Mouse (Mus musculus): Measurements from ENCODE around the gene Ugt1a1. TPM values are rescaled to one million over a fixed set of nuclear protein-coding genes. Genes with fewer than 3 reads are reported as not detected.

The Ugt1a1 gene
- polyA plus RNA-seq, 1 experiment from 2014 or later = 14.1 TPM

- Histone ChIP-seq H3K4me1 (ENCODE audit: control insufficient read depth, insufficient read depth, low read length) (peaks cover 18% of the 10 kb centered on the region), H3K36me3 (ENCODE audit: control insufficient read depth, insufficient read depth, low read length) (peaks cover 32% of the 10 kb centered on the region), H3K27me3 (ENCODE audit: control insufficient read depth, insufficient read depth, low read length) (no peaks in the 10 kb centered on the region), H3K9me3 (replicated peaks; ENCODE audit: control insufficient read depth, low read length) (0 out of 2 replicates have a peak, but pooled peaks cover 5% of the 10 kb centered on the region), H3K4me3 (replicated peaks; ENCODE audit: low read length) (no peak overlapping the region), H3K9ac (ENCODE audit: low read length) (no peak overlapping the region), H3K4me2 (ENCODE audit: low read depth, low read length) (no peak overlapping the region), H3K27ac (ENCODE audit: low read length) (no peak overlapping the region)
- no peak for ATAC-seq (ENCODE audit: insufficient read depth, low FRiP score)
- WGBS = 69% methylated on average over 6 of the region's 6 CpGs
These were observed 46.6 kb downstream of the Ugt1a1 start for GRCm38 (mm10) chr1:88258361-88258760.

- H3K9ac ChIP-seq (ENCODE audit: low read length) = no peak overlapping the region
- peaks cover 18% of the 10 kb centered on the region for H3K4me1 ChIP-seq (ENCODE audit: control insufficient read depth, insufficient read depth, low read length)
- WGBS = 62% methylated on average over 8 of the region's 8 CpGs
- H3K27ac ChIP-seq (ENCODE audit: low read length) = peak overlapping the region; percentile 3; the same call in 1 of the 2 replicates
- no peaks in the 10 kb centered on the region for H3K27me3 ChIP-seq (ENCODE audit: control insufficient read depth, insufficient read depth, low read length)
- H3K4me3 ChIP-seq (replicated peaks; ENCODE audit: low read length) = no peak overlapping the region
- no peak overlapping the region for H3K4me2 ChIP-seq (ENCODE audit: low read depth, low read length)
- 0 out of 2 replicates have a peak, but pooled peaks have one; percentile 0 for ATAC-seq (ENCODE audit: insufficient read depth, low FRiP score)
- H3K36me3 ChIP-seq (ENCODE audit: control insufficient read depth, insufficient read depth, low read length) = peaks cover 39% of the 10 kb centered on the region
- 0 out of 2 replicates have a peak, but pooled peaks cover 5% of the 10 kb centered on the region for H3K9me3 ChIP-seq (replicated peaks; ENCODE audit: control insufficient read depth, low read length)
These were observed 47.3 kb downstream of the Ugt1a1 start for GRCm38 (mm10) chr1:88258881-88259642.

GRCm38 (mm10) chr1:88259643-88260024, 47.9 kb downstream of the Ugt1a1 start:
- H3K4me1 ChIP-seq (ENCODE audit: control insufficient read depth, insufficient read depth, low read length) = peaks cover 18% of the 10 kb centered on the region
- H3K4me3 ChIP-seq (replicated peaks; ENCODE audit: low read length) = no peak overlapping the region
- no peaks in the 10 kb centered on the region for H3K27me3 ChIP-seq (ENCODE audit: control insufficient read depth, insufficient read depth, low read length)
- no peak overlapping the region for H3K9ac ChIP-seq (ENCODE audit: low read length)
- H3K4me2 ChIP-seq (ENCODE audit: low read depth, low read length) = no peak overlapping the region
- peak overlapping the region; percentile 3; the same call in 1 of the 2 replicates for H3K27ac ChIP-seq (ENCODE audit: low read length)
- H3K9me3 ChIP-seq (replicated peaks; ENCODE audit: control insufficient read depth, low read length) = 0 out of 2 replicates have a peak, but pooled peaks cover 3% of the 10 kb centered on the region
- peaks cover 45% of the 10 kb centered on the region for H3K36me3 ChIP-seq (ENCODE audit: control insufficient read depth, insufficient read depth, low read length)
- ATAC-seq (ENCODE audit: insufficient read depth, low FRiP score) = no peak
- WGBS = 67% methylated on average over 4 of the region's 4 CpGs

GRCm38 (mm10) chr1:88260114-88260513, 48.4 kb downstream of the Ugt1a1 start:
- Histone ChIP-seq H3K4me2 (ENCODE audit: low read depth, low read length) (no peak overlapping the region), H3K27ac (ENCODE audit: low read length) (no peak overlapping the region), H3K9me3 (replicated peaks; ENCODE audit: control insufficient read depth, low read length) (no peaks in the 10 kb centered on the region), H3K4me3 (replicated peaks; ENCODE audit: low read length) (no peak overlapping the region), H3K36me3 (ENCODE audit: control insufficient read depth, insufficient read depth, low read length) (peaks cover 49% of the 10 kb centered on the region), H3K27me3 (ENCODE audit: control insufficient read depth, insufficient read depth, low read length) (no peaks in the 10 kb centered on the region), H3K4me1 (ENCODE audit: control insufficient read depth, insufficient read depth, low read length) (peaks cover 18% of the 10 kb centered on the region), H3K9ac (ENCODE audit: low read length) (no peak overlapping the region)
- 74% methylated on average over 6 of the region's 6 CpGs for WGBS
- peak; percentile 4; the same call in 1 of the 2 replicates for ATAC-seq (ENCODE audit: insufficient read depth, low FRiP score)

GRCm38 (mm10) chr1:88260604-88261377, 49.0 kb downstream of the Ugt1a1 start:
- H3K9me3 ChIP-seq (replicated peaks; ENCODE audit: control insufficient read depth, low read length) = no peaks in the 10 kb centered on the region
- no peak for ATAC-seq (ENCODE audit: insufficient read depth, low FRiP score)
- H3K4me1 ChIP-seq (ENCODE audit: control insufficient read depth, insufficient read depth, low read length) = peaks cover 18% of the 10 kb centered on the region
- 79% methylated on average over 10 of the region's 10 CpGs for WGBS
- H3K9ac ChIP-seq (ENCODE audit: low read length) = no peak overlapping the region
- H3K36me3 ChIP-seq (ENCODE audit: control insufficient read depth, insufficient read depth, low read length) = peaks cover 56% of the 10 kb centered on the region
- no peak overlapping the region for H3K4me3 ChIP-seq (replicated peaks; ENCODE audit: low read length)
- no peak overlapping the region for H3K27ac ChIP-seq (ENCODE audit: low read length)
- H3K4me2 ChIP-seq (ENCODE audit: low read depth, low read length) = no peak overlapping the region
- no peaks in the 10 kb centered on the region for H3K27me3 ChIP-seq (ENCODE audit: control insufficient read depth, insufficient read depth, low read length)

GRCm38 (mm10) chr1:88261706-88262105, 49.9 kb downstream of the Ugt1a1 start:
- Histone ChIP-seq H3K27me3 (ENCODE audit: control insufficient read depth, insufficient read depth, low read length) (no peaks in the 10 kb centered on the region), H3K4me1 (ENCODE audit: control insufficient read depth, insufficient read depth, low read length) (peaks cover 18% of the 10 kb centered on the region), H3K36me3 (ENCODE audit: control insufficient read depth, insufficient read depth, low read length) (peaks cover 65% of the 10 kb centered on the region), H3K9ac (ENCODE audit: low read length) (no peak overlapping the region), H3K4me3 (replicated peaks; ENCODE audit: low read length) (no peak overlapping the region), H3K4me2 (ENCODE audit: low read depth, low read length) (no peak overlapping the region), H3K9me3 (replicated peaks; ENCODE audit: control insufficient read depth, low read length) (no peaks in the 10 kb centered on the region), H3K27ac (ENCODE audit: low read length) (peak overlapping the region; percentile 7)
- ATAC-seq (ENCODE audit: insufficient read depth, low FRiP score) = no peak
- 85% methylated on average over 7 of the region's 7 CpGs for WGBS

- WGBS = 47% methylated on average over 4 of the region's 4 CpGs
- Histone ChIP-seq H3K36me3 (ENCODE audit: control insufficient read depth, insufficient read depth, low read length) (peaks cover 71% of the 10 kb centered on the region), H3K9ac (ENCODE audit: low read length) (no peak overlapping the region), H3K4me2 (ENCODE audit: low read depth, low read length) (no peak overlapping the region), H3K4me3 (replicated peaks; ENCODE audit: low read length) (no peak overlapping the region), H3K27ac (ENCODE audit: low read length) (peak overlapping the region; percentile 12), H3K4me1 (ENCODE audit: control insufficient read depth, insufficient read depth, low read length) (peaks cover 18% of the 10 kb centered on the region), H3K9me3 (replicated peaks; ENCODE audit: control insufficient read depth, low read length) (no peaks in the 10 kb centered on the region), H3K27me3 (ENCODE audit: control insufficient read depth, insufficient read depth, low read length) (no peaks in the 10 kb centered on the region)
- ATAC-seq (ENCODE audit: insufficient read depth, low FRiP score) = peak; percentile 51
These were observed 50.5 kb downstream of the Ugt1a1 start for GRCm38 (mm10) chr1:88262255-88262654.

- Histone ChIP-seq H3K4me1 (ENCODE audit: control insufficient read depth, insufficient read depth, low read length) (peaks cover 18% of the 10 kb centered on the region), H3K4me2 (ENCODE audit: low read depth, low read length) (no peak overlapping the region), H3K9me3 (replicated peaks; ENCODE audit: control insufficient read depth, low read length) (no peaks in the 10 kb centered on the region), H3K27me3 (ENCODE audit: control insufficient read depth, insufficient read depth, low read length) (no peaks in the 10 kb centered on the region), H3K36me3 (ENCODE audit: control insufficient read depth, insufficient read depth, low read length) (peaks cover 78% of the 10 kb centered on the region), H3K9ac (ENCODE audit: low read length) (no peak overlapping the region), H3K27ac (ENCODE audit: low read length) (peak overlapping the region; percentile 12; the same call in 1 of the 2 replicates), H3K4me3 (replicated peaks; ENCODE audit: low read length) (no peak overlapping the region)
- no peak for ATAC-seq (ENCODE audit: insufficient read depth, low FRiP score)
- 66% methylated on average over 6 of the region's 6 CpGs for WGBS
These were observed 51.2 kb downstream of the Ugt1a1 start for GRCm38 (mm10) chr1:88262961-88263360.

- H3K4me2 ChIP-seq (ENCODE audit: low read depth, low read length) = no peak overlapping the region
- peaks cover 86% of the 10 kb centered on the region for H3K36me3 ChIP-seq (ENCODE audit: control insufficient read depth, insufficient read depth, low read length)
- WGBS = 89% methylated on average over 5 of the region's 5 CpGs
- H3K27me3 ChIP-seq (ENCODE audit: control insufficient read depth, insufficient read depth, low read length) = no peaks in the 10 kb centered on the region
- H3K9ac ChIP-seq (ENCODE audit: low read length) = no peak overlapping the region
- no peak for ATAC-seq (ENCODE audit: insufficient read depth, low FRiP score)
- no peak overlapping the region for H3K27ac ChIP-seq (ENCODE audit: low read length)
- no peaks in the 10 kb centered on the region for H3K9me3 ChIP-seq (replicated peaks; ENCODE audit: control insufficient read depth, low read length)
- H3K4me1 ChIP-seq (ENCODE audit: control insufficient read depth, insufficient read depth, low read length) = peaks cover 18% of the 10 kb centered on the region
- no peak overlapping the region for H3K4me3 ChIP-seq (replicated peaks; ENCODE audit: low read length)
These were observed 52.0 kb downstream of the Ugt1a1 start for GRCm38 (mm10) chr1:88263778-88264177.
